In the genomic region with DNA sequence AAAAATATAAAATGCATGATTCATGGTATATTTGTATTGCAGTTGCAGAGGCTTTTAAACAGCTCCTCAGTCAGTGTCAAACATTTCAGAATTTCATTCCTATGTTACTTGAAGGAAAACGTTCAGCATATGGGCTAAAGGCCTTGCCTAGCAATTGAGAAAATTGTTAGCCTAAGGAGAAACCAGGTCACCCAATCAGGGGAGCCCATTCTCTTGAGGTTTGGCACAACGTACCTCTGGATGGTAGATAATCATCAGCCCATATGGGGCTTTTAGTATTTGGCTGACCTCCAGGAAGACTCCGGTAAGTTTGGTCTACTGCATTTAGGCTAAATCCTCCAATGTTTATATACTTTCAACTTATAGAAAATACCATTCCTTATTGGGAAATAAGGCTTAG, we compare ENCODE assay signal across 1 mouse cellular context.
TF ChIP-seq lines count a peak whose summit lies in the region.

No protein-coding gene starts in this region.

TF ChIP-seq in MEL, 35 proteins besides CTCF, POLR2A, EP300 and RAD21 (continued from another document):
- no peak for TF ChIP-seq JUND (IDR thresholded peaks at IDR 0.05; ENCODE audit: low read depth, low read length)
- TF ChIP-seq E2F4 (IDR thresholded peaks at IDR 0.05; ENCODE audit: borderline replicate concordance, low read depth, low read length) = no peak
- no peak for TF ChIP-seq UBTF (IDR thresholded peaks at IDR 0.05; ENCODE audit: borderline replicate concordance, insufficient read depth, low read depth, low read length)
- TF ChIP-seq SMC3 (IDR thresholded peaks at IDR 0.05; ENCODE audit: low read depth, low read length) = no peak
- no peak for TF ChIP-seq USF1 (IDR thresholded peaks at IDR 0.05; ENCODE audit: low read depth, low read length)
